Mouse (Mus musculus): Measurements from ENCODE around the gene St3gal3.

St3gal3 gene

GRCm38 (mm10) chr4:118134485-118135365 lies at the start of gene St3gal3:
St3gal3 (minus strand) TSS chr4:118134914.
- DNase-seq (ENCODE audit: low spot score in 2 of 2), result peak; percentile 97

- DNase-seq (ENCODE audit: low spot score in 2 of 2), result no peak
These were observed 45.8 kb upstream of the St3gal3 start for GRCm38 (mm10) chr4:118180301-118181080.

- peak; percentile 92 to 97 for DNase-seq (ENCODE audit: low spot score in 2 of 2)
These were observed 45.0 kb upstream of the St3gal3 start, which contains the start of gene Kdm4a for GRCm38 (mm10) chr4:118179467-118180300. Kdm4a (minus strand) TSS chr4:118180043.

- DNase-seq (ENCODE audit: low spot score in 2 of 2), result no peak
These were observed 44.3 kb upstream of the St3gal3 start for GRCm38 (mm10) chr4:118178952-118179466.

- no peak for DNase-seq (ENCODE audit: low spot score in 2 of 2)
These were observed 37.7 kb upstream of the St3gal3 start for GRCm38 (mm10) chr4:118172461-118172860.

- DNase-seq (ENCODE audit: low spot score in 2 of 2), result no peak
These were observed 36.3 kb upstream of the St3gal3 start for GRCm38 (mm10) chr4:118171006-118171405.

- DNase-seq (ENCODE audit: low spot score in 2 of 2), result no peak
These were observed 27.4 kb upstream of the St3gal3 start for GRCm38 (mm10) chr4:118162123-118162522.

- no peak for DNase-seq (ENCODE audit: low spot score in 2 of 2)
These were observed 23.0 kb upstream of the St3gal3 start for GRCm38 (mm10) chr4:118157666-118158065.

- DNase-seq (ENCODE audit: low spot score in 2 of 2), result no peak
These were observed 21.8 kb upstream of the St3gal3 start for GRCm38 (mm10) chr4:118156559-118156958.

GRCm38 (mm10) chr4:118154889-118155288 lies 20.2 kb upstream of the St3gal3 start:
- no peak for DNase-seq (ENCODE audit: low spot score in 2 of 2)

GRCm38 (mm10) chr4:118152020-118152785 lies 17.5 kb upstream of the St3gal3 start:
- DNase-seq (ENCODE audit: low spot score in 2 of 2), result peak in 1 of 2 experiments; percentile 36

- no peak for DNase-seq (ENCODE audit: low spot score in 2 of 2)
These were observed 16.1 kb upstream of the St3gal3 start for GRCm38 (mm10) chr4:118150804-118151203.

GRCm38 (mm10) chr4:118149956-118150680 lies 15.4 kb upstream of the St3gal3 start:
- no peak for DNase-seq (ENCODE audit: low spot score in 2 of 2)

GRCm38 (mm10) chr4:118149055-118149576 lies 14.4 kb upstream of the St3gal3 start:
- DNase-seq (ENCODE audit: low spot score in 2 of 2), result no peak

GRCm38 (mm10) chr4:118148317-118148687 lies 13.6 kb upstream of the St3gal3 start:
- no peak for DNase-seq (ENCODE audit: low spot score in 2 of 2)

GRCm38 (mm10) chr4:118147547-118148316 lies 13.0 kb upstream of the St3gal3 start:
- DNase-seq (ENCODE audit: low spot score in 2 of 2), result peak in 1 of 2 experiments; percentile 58

GRCm38 (mm10) chr4:118147090-118147489 lies 12.4 kb upstream of the St3gal3 start:
- DNase-seq (ENCODE audit: low spot score in 2 of 2), result no peak

GRCm38 (mm10) chr4:118144324-118144723 lies 9.6 kb upstream of the St3gal3 start:
- no peak for DNase-seq (ENCODE audit: low spot score in 2 of 2)

GRCm38 (mm10) chr4:118143679-118144078 lies 9.0 kb upstream of the St3gal3 start:
- no peak for DNase-seq (ENCODE audit: low spot score in 2 of 2)

Data from right cerebral cortex, postnatal 36 days (tissue).